Mouse (Mus musculus) embryonic facial prominence, embryonic 12.5 days (tissue): ENCODE measurements around the gene Grip1. TPM values are rescaled to one million over a fixed set of nuclear protein-coding genes. Genes with fewer than 3 reads are reported as not detected.

ENCODE experiments used
- ATAC-seq: fragments of 200-750 bp; cut with Nextera tagmentation; 2 replicates; pipeline ENCODE4 v1.8.0; 2017; ENCODE audit not compliant: insufficient number of reproducible peaks, insufficient read depth, low FRiP score, low TSS enrichment
- H3K27ac ChIP-seq: fragments of 300-500 bp; sonication (generic); 2 replicates; pipeline ENCODE4 v1.5.1; 2016; ENCODE audit warnings: mild to moderate bottlenecking
- H3K27me3 ChIP-seq: fragments of 300-500 bp; sonication (generic); 2 replicates; pipeline ENCODE4 v1.6.1; 2016; ENCODE audit warnings: mild to moderate bottlenecking, moderate library complexity
- H3K36me3 ChIP-seq: fragments of 300-500 bp; sonication (generic); 2 replicates; pipeline ENCODE4 v1.6.1; 2016; ENCODE audit warnings: mild to moderate bottlenecking
- H3K4me1 ChIP-seq: fragments of 300-500 bp; sonication (generic); 2 replicates; pipeline ENCODE4 v1.6.1; 2016
- H3K4me2 ChIP-seq: fragments of 300-500 bp; sonication (generic); replicated peaks from 2 replicates; pipeline ENCODE4 v1.6.1; 2016; ENCODE audit warnings: mild to moderate bottlenecking, moderate library complexity
- H3K4me3 ChIP-seq: fragments of 300-500 bp; sonication (generic); 2 replicates; pipeline ENCODE4 v1.5.1; 2016; ENCODE audit warnings: mild to moderate bottlenecking
- H3K9ac ChIP-seq: fragments of 300-500 bp; sonication (generic); 2 replicates; pipeline ENCODE4 v1.6.1; 2016; ENCODE audit warnings: mild to moderate bottlenecking, moderate library complexity
- H3K9me3 ChIP-seq: fragments of 300-500 bp; sonication (generic); 2 replicates; pipeline ENCODE4 v1.6.1; 2016; ENCODE audit warnings: mild to moderate bottlenecking, moderate library complexity
- WGBS: fragments of 180-500 bp; shearing (Covaris S2); methylation state at CpG from one replicate; pipeline ENCODE4 v1.1.7; 2016; 5-methylcytosine and 5-hydroxymethylcytosine counted together
- polyA plus RNA-seq: library from polyadenylated mRNA; unstranded; fragments of >200 nt; fragmentation: Nextera tagmentation; extraction: Ambion mirVana; gene quantifications from 2 replicates; pipeline ENCODE4 v1.2.1, GENCODE M21; 2016

Gene Grip1
- polyA plus RNA-seq, 1 experiment from 2014 or later = 5.8 TPM

GRCm38 (mm10) chr10:119725966-119726365 is 272.3 kb downstream of the Grip1 start:
- H3K27me3 ChIP-seq = no peaks in the 10 kb centered on the region
- no peaks in the 10 kb centered on the region for H3K36me3 ChIP-seq
- no peak overlapping the region for H3K9ac ChIP-seq
- H3K9me3 ChIP-seq = no peaks in the 10 kb centered on the region
- ATAC-seq = no peak
- WGBS = 73% methylated on average over 7 of the region's 7 CpGs
- peaks cover 13% of the 10 kb centered on the region; the same call in 1 of the 2 replicates for H3K4me1 ChIP-seq
- H3K27ac ChIP-seq = no peak overlapping the region
- H3K4me3 ChIP-seq = no peak overlapping the region
- no peak overlapping the region for H3K4me2 ChIP-seq

- no peak for ATAC-seq
- Histone ChIP-seq H3K27ac (no peak overlapping the region), H3K27me3 (no peaks in the 10 kb centered on the region), H3K9me3 (no peaks in the 10 kb centered on the region), H3K4me3 (no peak overlapping the region), H3K4me1 (peaks cover 13% of the 10 kb centered on the region; the same call in 1 of the 2 replicates), H3K36me3 (no peaks in the 10 kb centered on the region), H3K4me2 (no peak overlapping the region), H3K9ac (no peak overlapping the region)
- WGBS = 78% methylated on average over 6 of the region's 6 CpGs
Observed at GRCm38 (mm10) chr10:119726921-119727320, 273.3 kb downstream of the Grip1 start.

DNA sequence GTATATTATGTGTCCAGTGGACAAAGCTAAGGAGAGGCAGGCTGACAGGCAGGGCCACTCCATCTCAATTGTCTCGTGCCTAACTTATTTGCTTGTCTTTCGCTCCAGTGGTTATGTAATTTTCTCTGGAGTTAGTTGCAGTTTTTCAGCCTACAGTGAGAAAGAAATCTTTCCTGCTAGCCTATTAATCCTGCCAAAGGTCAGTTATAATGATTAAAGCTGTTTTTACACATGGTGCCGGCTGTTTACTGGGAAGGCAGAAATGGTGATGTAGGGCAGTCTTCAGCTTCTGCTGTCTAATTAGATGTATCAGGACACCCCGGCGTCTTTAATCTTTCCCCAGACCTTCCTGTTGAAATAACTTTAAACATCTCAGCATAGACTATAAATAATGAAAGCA is 276.6 kb downstream of the Grip1 start:
- Histone ChIP-seq H3K4me2 (no peak overlapping the region), H3K4me1 (0 out of 2 replicates have a peak, but pooled peaks cover 6% of the 10 kb centered on the region), H3K27ac (no peak overlapping the region), H3K9me3 (no peaks in the 10 kb centered on the region), H3K36me3 (no peaks in the 10 kb centered on the region), H3K4me3 (no peak overlapping the region), H3K9ac (no peak overlapping the region), H3K27me3 (no peaks in the 10 kb centered on the region)
- WGBS = 58% methylated on average over 5 of the region's 5 CpGs
- ATAC-seq = no peak

GRCm38 (mm10) chr10:119735011-119735992 is 281.7 kb downstream of the Grip1 start:
- H3K9me3 ChIP-seq = no peaks in the 10 kb centered on the region
- no peak overlapping the region for H3K9ac ChIP-seq
- no peak overlapping the region for H3K4me2 ChIP-seq
- no peak overlapping the region for H3K4me3 ChIP-seq
- H3K27me3 ChIP-seq = no peaks in the 10 kb centered on the region
- no peak overlapping the region for H3K27ac ChIP-seq
- H3K4me1 ChIP-seq = no peaks in the 10 kb centered on the region
- H3K36me3 ChIP-seq = no peaks in the 10 kb centered on the region
- no peak for ATAC-seq
- 78% methylated on average over 19 of the region's 19 CpGs for WGBS

DNA sequence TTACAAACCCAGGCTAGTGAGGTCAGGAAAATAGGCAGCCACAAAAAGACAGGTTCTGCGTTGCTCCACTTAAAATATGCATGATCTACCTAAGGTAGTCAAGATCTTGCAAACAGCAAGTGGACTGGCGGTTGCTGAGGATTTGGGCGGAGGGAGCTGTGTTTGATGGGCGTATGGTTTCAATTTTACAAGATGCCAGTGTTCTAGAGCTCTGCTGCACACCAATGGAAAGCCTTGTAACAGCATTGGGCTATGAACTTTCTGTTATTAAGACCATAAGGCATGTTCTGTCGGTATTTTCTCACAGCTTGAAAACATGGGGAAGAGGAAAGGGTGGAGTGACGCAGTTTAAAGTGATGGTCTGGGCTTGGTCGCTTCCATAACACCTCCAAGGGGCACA is 285.8 kb downstream of the Grip1 start:
- no peak for ATAC-seq
- 61% methylated on average over 7 of the region's 7 CpGs for whole genome bisulfite sequencing
- no peak overlapping the region for H3K9ac ChIP-seq
- H3K4me3 ChIP-seq = no peak overlapping the region
- H3K27me3 ChIP-seq = no peaks in the 10 kb centered on the region
- no peak overlapping the region for H3K27ac ChIP-seq
- H3K36me3 ChIP-seq = no peaks in the 10 kb centered on the region
- H3K9me3 ChIP-seq = no peaks in the 10 kb centered on the region
- H3K4me1 ChIP-seq = no peaks in the 10 kb centered on the region
- no peak overlapping the region for H3K4me2 ChIP-seq

GRCm38 (mm10) chr10:119742722-119743121 is 289.1 kb downstream of the Grip1 start:
- Histone ChIP-seq H3K9ac (no peak overlapping the region), H3K9me3 (no peaks in the 10 kb centered on the region), H3K4me2 (no peak overlapping the region), H3K4me3 (no peak overlapping the region), H3K36me3 (no peaks in the 10 kb centered on the region), H3K4me1 (no peaks in the 10 kb centered on the region), H3K27ac (no peak overlapping the region), H3K27me3 (no peaks in the 10 kb centered on the region)
- WGBS = 85% methylated on average over 8 of the region's 8 CpGs
- ATAC-seq = no peak

DNA sequence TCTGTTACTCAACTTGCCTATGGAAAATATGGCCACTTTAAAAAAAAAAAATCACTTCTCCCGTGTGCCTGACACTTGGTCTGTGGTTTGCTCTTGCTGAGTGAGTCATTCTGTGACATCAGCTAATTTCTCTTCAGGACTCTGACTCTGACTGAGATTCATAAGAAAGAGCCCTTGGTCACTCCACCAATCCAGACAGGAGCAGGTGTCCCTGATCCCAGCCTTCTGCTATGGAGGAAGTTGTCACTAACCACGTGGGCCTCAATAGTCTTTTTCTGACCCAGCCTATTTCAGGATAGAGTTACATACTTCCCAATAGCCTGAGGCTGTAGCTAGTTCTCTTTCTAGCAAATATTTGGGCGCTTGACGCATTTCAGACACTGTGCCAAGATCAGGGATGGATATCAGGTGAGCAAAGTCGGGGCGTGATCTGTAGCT is 298.8 kb downstream of the Grip1 start:
- Histone ChIP-seq H3K4me3 (no peak overlapping the region), H3K36me3 (no peaks in the 10 kb centered on the region), H3K9me3 (no peaks in the 10 kb centered on the region), H3K4me1 (no peaks in the 10 kb centered on the region), H3K4me2 (no peak overlapping the region), H3K27me3 (no peaks in the 10 kb centered on the region), H3K27ac (no peak overlapping the region), H3K9ac (no peak overlapping the region)
- ATAC-seq = no peak
- 57% methylated on average over 6 of the region's 6 CpGs for WGBS

- Histone ChIP-seq H3K9me3 (no peaks in the 10 kb centered on the region), H3K4me1 (no peaks in the 10 kb centered on the region), H3K27ac (no peak overlapping the region), H3K9ac (no peak overlapping the region), H3K27me3 (no peaks in the 10 kb centered on the region), H3K36me3 (no peaks in the 10 kb centered on the region), H3K4me2 (no peak overlapping the region), H3K4me3 (no peak overlapping the region)
- no peak for ATAC-seq
- WGBS = 88% methylated on average over 7 of the region's 7 CpGs
Observed at GRCm38 (mm10) chr10:119756271-119756670, 302.6 kb downstream of the Grip1 start.

GRCm38 (mm10) chr10:119757219-119757618 is 303.6 kb downstream of the Grip1 start:
- Histone ChIP-seq H3K36me3 (no peaks in the 10 kb centered on the region), H3K27me3 (no peaks in the 10 kb centered on the region), H3K9me3 (no peaks in the 10 kb centered on the region), H3K9ac (no peak overlapping the region), H3K27ac (no peak overlapping the region), H3K4me3 (no peak overlapping the region), H3K4me1 (no peaks in the 10 kb centered on the region), H3K4me2 (no peak overlapping the region)
- 61% methylated on average over 6 of the region's 6 CpGs for WGBS
- no peak for ATAC-seq

DNA sequence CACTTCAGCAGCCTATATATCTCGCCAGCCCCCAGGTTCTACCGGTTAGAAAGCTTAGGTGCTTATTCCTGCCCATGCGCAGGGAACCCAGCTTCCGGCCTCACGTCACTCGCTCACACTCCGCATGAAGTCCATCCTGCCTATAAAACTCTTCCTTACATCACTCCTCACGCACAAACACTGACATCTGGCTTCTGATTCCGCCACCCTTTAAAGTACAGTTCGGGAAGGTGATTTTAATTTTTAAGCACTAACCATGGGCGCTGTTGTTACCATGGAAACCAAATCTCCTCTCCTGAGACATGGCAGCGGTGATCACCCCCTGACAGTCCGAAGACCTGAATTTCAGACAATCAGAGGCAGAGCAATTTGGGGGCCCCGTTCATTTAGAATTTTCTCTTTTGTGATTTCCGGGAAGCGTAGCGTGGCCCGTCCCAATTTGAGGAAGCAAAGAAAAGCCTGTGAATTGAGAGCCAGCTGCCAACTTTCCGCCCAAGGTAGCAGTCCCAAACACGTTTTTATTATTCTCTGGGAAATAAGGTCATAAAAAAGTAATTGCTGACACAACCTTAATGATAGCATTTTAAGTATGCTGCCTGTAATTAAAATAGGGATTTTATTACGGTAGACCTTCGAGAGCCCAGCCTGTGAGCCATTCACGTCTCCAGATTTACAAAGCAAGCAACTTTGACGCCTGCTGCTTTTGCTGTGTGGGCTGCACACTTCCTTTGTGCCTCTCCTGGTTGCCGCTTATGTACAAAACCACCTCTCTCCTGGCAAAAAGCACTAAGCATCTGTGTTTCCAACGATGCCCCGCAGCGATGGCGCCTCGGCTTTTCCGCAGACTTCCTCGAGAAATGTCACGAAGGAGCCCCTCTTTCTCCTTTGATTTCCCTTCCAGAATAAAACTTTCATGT is 308.1 kb downstream of the Grip1 start:
- Histone ChIP-seq H3K4me3 (no peak overlapping the region), H3K9me3 (no peaks in the 10 kb centered on the region), H3K27ac (no peak overlapping the region), H3K4me1 (no peaks in the 10 kb centered on the region), H3K9ac (no peak overlapping the region), H3K36me3 (no peaks in the 10 kb centered on the region), H3K27me3 (no peaks in the 10 kb centered on the region), H3K4me2 (no peak overlapping the region)
- 88% methylated on average over 33 of the region's 33 CpGs for WGBS
- ATAC-seq = no peak

GRCm38 (mm10) chr10:119778871-119779270 is 325.2 kb downstream of the Grip1 start:
- Histone ChIP-seq H3K9ac (no peak overlapping the region), H3K4me2 (no peak overlapping the region), H3K27ac (no peak overlapping the region), H3K9me3 (no peaks in the 10 kb centered on the region), H3K27me3 (no peaks in the 10 kb centered on the region), H3K36me3 (no peaks in the 10 kb centered on the region), H3K4me1 (no peaks in the 10 kb centered on the region), H3K4me3 (no peak overlapping the region)
- WGBS = 74% methylated on average over 5 of the region's 5 CpGs
- ATAC-seq = no peak
